Mouse (Mus musculus): Measurements from ENCODE around the gene Gm49366.
A peak's percentile ranks its signal among the peaks of the same experiment; 100 is the strongest.
"Not testable (repeated sequence)": the region's sequence is repeated elsewhere in the genome, so short reads cannot be mapped to it uniquely, and the experiment has no call there.

Gene Gm49366

DNA sequence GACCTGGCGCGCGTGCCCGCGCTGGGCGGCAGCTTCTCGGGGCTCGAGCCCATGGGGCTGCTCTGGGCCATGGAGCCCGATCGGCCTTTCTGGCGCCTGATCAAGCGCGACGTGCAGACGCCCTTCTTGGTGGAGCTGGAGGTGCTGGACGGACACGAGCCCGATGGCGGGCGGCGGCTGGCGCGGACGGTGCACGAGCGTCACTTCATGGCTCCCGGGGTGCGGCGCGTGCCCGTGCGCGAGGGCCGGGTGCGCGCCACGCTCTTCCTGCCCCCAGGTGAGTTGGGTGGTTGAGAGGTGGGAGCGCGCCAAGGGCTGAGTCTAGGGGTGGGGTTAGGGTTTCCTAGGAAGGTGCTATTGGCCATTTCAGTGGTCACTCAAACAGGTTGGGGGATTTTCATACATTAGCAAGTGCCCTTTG is at the start of gene Gm49366:
Gm49366 (plus strand) TSS at position 245 of the 421 bp plus-strand sequence.
- DNase-seq (ENCODE audit: low spot score): not testable (repeated sequence)

DNA sequence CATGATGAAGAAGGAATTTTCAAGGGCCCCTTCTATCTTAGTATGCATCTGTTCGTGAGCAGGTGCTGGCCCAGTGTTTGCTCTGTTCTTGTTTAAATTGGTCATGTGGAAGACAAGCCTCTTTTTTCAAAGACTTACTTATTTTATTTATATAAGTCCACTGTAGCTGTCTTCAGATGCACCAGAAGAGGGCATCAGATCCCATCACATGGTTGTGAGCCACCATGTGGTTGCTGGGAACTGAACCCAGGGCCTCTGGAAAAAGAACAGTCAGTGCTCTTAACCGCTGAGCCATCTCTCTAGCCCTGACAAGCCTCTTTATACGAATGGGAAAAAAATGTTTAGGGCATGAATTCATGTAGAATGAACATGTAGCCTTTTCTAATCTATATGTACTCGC is 49.4 kb upstream of the Gm49366 start:
- no peak for DNase-seq (ENCODE audit: low spot score)

DNA sequence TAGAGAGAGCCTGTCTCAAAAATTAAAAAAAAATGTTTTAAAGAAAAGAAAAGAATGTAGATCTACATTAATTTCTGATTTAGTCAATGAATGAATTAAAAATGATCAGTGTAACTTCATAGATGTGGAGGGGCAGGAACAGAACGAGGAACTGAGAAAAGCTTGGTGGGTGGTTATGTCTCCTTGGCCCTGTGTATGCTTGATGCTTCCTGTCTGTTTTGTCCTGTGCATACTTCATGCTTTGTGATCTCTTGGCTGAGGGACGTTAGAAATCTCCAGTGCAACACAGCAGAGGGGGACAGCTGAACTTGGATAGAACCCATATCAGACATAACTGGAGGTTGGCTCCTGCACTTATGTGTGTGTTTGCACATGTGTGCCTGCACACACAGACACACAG is 41.5 kb upstream of the Gm49366 start:
- DNase-seq (ENCODE audit: low spot score): no peak

DNA sequence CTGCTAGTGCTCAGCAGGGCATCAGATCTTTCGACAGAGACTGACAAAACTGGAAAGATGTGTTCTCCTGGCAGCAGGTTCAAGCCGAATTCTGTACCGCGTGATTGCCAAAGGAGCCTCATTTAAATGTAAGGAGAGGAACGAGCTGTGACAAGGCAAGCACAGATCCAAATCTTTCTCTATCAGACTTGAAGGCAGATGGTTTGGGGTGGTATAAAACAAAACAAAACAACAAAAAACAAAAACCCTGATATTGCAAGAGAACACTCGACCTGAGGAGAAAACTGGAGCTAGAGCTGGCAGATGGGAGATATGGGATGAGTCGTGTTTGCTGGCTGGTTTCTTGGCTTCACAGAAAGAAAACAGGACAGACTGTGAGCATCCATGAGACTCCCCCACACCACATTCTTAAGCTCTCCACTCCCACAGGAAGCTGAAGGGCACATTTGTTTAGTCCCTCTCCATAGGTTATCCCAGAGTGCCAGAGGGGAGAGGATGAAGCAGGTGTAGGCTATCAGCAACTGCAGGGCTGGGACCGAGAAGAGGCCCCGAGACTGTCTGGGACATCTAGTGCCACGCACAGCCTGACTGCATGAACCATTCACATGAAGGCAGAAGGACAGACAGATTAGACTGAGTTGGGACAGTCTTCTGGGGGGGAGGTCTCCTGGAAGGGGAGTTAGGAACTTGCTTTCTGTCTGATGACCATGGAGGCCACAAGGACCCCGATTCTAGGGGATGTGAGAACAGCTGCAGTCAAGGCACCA is 40.2 kb upstream of the Gm49366 start:
- no peak for DNase-seq (ENCODE audit: low spot score)

DNA sequence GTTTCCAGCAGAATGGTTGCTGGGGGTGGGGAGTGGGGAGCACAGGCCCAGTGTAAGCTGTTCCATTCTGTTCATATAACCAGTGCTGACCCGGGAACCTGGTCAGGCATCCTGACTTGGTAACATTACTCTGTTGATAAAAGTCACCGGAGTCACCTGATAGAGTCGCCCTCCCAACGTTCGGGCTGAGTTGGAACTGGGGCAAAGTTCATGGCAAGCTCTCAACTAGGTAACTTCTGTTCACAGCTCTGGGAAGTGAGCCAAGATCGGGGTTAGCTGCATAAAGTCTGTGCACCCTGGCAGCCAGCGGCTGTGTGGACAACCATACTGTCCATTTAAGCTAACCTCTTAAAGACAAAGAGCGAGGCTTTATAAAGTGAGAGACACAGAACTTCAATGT is 39.5 kb upstream of the Gm49366 start:
- not testable (repeated sequence) for DNase-seq (ENCODE audit: low spot score)

DNA sequence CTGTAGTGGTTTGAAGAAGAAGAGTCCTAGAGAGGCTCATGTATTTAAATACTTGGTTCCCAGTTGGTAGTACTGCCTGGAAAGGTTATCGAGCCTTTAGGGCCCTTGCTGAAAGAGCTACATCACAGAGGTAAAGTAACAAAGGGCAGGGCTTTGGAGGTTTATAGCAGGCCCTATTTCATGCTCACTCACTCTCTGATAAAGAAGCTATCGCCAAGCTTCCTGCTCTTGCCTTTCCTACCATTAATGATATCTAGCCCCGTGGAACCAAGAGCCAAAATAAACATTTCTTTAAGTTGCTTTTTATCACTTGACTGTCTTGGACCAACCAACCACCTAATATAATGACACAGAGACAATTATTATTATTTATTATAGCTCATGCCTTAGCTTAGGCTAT is 38.3 kb upstream of the Gm49366 start:
- no peak for DNase-seq (ENCODE audit: low spot score)

DNA sequence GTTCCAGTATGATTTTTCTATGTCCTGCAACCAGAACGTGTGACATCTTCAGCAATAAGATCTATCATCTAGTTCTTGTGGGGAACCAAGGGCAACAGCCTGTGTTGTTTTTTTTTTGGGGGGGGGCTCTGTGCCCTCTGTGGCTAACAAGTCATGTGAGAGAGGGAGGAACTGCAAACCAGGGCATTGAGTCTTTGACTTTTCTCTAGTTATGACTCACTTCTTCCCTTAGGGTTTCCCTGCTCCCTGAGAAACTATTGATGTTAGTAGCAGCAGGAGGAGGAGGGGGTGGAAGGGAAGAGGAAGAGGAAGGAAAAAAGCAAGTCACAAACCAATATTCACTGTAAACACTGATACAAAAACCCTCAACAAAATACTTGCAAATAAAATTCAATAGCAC is 34.9 kb upstream of the Gm49366 start:
- no peak for DNase-seq (ENCODE audit: low spot score)

DNA sequence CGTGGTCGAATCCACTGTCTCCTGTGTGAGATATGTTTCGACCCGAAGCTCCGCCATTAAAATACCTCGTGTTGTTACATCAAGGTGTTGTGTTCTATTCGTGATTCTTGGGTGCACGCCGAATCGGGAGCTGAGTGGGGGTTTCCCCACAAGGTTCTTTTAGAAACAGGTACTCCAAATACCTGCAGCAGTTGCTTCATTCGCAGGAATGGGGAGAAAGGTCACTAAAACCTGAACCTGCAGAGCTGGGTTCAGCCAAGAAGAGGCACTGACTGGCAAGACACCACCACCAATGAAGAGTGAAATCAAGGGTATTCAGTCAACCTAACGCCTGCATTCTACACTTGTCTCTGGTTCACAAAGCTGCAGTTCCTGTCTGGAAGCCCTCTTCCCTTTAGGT is 30.5 kb upstream of the Gm49366 start:
- DNase-seq (ENCODE audit: low spot score): no peak

DNA sequence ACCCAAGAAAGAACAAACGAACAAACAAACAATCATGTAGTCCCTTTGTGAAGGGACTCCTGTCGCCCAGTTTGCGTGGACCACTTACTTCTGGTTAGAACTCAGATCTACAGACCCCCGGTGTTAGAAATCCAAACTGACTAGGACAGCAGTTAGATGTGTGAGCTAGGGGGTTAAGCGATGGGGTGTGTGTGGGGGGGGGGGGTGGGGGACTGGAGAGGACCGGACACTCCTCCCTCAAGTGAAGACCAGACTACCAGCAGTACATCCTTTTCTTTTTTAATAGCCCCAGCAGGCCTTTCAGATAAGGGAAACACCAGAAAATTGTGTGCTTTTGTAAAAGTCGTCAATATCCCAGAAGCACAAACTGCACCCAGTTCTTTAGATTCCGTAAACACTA is 30.0 kb upstream of the Gm49366 start:
- no peak for DNase-seq (ENCODE audit: low spot score)

DNA sequence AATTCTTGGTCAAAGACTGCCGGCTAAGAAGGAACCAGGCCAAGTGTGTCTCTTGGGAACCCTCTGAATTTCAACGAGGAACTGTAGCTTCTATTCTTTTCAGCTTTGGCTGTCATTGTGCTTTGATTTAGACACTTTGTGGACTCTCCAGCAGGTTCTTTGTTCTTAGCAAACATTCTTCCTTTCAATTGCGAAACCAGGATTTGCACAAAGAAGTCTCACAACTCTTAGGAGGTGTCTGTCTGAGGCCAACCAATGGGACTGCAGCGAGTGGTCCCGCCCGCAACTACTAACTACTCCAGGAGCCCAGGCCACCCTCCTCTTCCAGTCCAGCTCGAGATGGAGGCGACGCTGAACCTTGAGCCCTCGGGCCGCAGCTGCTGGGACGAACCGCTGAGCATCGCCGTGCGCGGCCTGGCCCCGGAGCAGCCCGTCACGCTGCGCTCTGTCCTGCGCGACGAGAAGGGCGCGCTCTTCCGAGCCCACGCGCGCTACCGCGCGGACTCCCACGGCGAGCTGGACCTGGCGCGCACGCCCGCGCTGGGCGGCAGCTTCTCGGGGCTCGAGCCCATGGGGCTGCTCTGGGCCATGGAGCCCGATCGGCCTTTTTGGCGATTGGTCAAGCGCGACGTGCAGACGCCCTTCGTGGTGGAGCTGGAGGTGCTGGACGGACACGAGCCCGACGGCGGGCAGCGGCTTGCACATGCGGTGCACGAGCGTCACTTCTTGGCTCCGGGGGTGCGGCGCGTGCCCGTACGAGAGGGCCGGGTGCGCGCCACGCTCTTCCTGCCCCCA is 29.4 kb upstream of the Gm49366 start, which contains the start of gene Acot1:
Acot1 (plus strand) TSS at position 320 of the 795 bp plus-strand sequence.
- not testable (repeated sequence) for DNase-seq (ENCODE audit: low spot score)

DNA sequence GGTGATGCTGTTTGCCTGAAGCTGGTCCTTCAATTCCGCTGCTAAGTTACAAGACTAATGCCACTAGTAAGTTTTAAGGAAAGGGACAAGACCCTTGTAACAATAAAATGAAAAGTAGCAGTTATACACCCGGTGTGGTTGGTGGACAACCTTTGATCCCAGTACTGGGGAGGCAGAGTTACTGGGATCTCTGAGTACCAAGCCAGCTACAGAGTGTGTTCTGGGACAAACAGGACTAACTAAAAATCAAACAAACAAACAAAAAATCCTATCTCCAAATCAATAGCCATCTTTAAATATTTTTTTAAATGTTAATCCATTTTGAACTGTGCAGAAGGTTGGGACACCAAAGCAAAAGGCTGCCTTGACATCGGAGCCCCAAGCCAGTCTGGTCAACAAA is 28.5 kb upstream of the Gm49366 start:
- no peak for DNase-seq (ENCODE audit: low spot score)

DNA sequence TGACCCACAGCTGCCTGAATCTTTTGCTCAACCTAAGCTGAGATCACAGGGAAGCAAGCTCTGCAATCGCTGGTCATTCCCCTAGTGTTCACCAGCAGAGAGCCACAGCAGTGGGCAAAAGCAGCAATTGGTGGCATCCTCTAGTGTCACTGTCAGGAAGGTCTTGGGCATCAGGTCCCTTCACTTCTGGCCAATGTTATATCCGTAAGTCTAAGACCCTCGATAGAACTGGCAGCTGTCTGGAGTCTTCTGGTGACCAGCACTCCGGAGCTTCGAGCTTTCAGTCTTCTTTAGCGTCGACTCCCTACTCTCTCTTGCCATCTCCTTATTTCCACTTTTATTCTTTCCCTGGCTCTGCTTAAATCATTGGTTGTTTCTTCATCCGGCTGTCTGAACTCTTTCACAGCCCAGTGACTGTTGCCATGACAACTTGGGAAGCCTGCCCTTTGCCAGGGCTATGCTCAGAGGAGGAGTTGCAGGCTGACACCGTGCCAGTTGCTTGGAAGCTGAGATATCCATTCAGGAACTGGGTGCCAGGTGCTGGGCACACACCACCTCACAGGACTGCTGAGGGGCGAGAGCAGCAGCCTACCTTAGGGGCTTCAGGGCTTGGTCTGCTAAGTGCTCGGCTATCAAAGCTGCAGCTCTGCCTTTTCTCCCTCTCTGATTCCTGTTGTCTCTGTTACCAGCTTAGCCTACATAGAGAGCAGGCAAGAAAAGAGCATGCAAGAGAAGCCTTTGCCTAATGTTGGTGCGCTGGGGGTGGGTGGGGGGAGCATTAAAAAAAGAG is 27.3 kb upstream of the Gm49366 start:
- no peak for DNase-seq (ENCODE audit: low spot score)

DNA sequence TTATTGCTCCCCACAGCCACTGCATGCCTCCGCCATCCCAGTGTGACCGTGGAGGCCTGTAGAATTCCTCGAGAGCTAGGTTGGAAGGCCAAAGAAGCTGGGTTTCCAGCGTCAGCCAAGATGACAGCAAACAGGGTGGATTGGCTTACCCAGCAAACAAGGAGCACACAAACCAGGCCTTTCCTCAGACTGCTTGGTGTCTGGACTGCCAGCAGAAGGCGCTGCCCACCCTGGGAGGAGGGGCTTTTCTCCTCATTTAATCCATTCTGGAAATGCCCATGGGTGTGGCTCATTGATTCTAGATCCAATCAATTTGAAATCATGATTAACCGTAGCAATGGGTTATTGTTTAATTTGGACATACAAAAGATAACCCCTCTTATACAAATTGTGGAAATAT is 25.6 kb upstream of the Gm49366 start:
- DNase-seq (ENCODE audit: low spot score): no peak

DNA sequence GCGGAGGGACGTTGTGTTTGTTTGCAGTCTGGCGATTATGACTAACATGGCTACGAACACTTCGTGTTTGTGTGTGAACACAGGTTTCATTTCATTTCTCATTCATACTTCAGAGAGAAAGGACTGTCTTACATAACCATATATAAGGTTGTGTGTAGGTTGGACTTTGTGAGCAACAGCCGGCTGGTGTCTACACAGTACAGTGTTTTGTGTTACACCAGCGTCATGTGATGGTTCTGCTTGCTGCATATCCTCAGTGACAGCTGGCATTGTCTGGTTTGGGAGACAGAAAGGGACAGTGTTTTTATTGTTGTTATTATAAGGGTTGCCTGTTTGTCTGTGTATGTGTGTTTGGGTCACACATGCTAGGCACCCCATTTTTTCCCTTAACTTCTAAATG is 25.0 kb upstream of the Gm49366 start:
- DNase-seq (ENCODE audit: low spot score): no peak

DNA sequence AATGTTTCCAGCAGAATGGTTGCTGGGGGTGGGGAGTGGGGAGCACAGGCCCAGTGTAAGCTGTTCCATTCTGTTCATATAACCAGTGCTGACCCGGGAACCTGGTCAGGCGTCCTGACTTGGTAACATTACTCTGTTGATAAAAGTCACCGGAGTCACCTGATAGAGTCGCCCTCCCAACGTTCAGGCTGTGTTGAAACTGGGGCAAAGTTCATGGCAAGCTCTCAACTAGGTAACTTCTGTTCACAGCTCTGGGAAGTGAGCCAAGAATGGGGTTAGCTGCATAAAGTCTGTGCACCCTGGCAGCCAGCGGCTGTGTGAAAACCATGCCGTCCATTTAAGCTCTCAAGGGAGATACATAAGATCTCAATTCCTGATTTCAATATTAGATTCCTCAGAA is 18.2 kb upstream of the Gm49366 start:
- DNase-seq (ENCODE audit: low spot score): not testable (repeated sequence)

DNA sequence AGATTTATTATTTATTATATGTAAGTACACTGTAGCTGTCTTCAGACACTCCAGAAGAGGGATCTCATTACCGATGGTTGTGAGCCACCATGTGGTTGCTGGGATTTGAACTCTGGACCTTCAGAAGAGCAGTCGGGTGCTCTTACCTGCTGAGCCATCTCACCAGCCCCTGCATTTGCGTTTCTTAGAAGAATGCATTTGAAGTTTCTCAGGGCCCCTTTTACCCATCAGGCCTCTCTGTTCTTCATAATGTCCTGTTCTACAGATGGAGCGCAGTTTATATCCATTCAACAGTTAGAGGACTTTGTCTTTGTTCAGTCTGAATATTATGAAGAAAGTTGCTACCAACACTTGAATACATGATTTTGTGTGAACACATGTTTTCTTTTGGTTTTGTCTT is 16.5 kb upstream of the Gm49366 start:
- not testable (repeated sequence) for DNase-seq (ENCODE audit: low spot score)

DNA sequence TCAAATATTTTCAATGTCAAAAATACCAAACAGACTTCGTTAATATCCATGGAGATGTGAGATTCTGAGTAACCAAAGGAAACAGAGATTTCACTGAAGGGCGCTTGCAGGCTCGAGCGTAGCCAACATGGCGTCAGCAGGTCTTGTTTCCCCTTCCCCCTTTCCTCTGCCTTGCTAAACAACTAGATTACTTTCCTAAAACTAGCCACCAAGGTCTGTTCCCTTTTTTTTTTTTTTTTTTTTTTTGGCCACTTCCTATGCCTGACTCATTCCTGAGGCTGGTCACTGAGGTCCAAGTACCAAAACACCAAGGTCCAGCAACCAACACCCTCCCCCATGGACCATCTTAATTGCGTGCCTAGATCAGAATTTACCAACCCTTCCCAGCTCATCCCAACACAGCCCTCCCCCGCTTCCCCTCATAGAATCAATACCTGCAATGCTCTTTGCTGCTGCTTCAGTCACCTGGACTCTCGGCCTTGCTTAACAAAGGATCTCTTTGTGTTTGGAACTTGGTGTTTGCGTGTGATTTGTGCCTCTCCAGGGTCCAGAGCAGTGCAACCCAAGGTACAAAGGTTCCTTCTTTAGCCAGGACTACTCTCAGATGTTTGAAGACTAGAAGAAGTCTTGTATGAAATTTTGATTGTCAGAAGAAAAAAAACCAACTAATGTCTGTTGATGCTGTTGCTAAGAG is 15.5 kb upstream of the Gm49366 start:
- no peak for DNase-seq (ENCODE audit: low spot score)

DNA sequence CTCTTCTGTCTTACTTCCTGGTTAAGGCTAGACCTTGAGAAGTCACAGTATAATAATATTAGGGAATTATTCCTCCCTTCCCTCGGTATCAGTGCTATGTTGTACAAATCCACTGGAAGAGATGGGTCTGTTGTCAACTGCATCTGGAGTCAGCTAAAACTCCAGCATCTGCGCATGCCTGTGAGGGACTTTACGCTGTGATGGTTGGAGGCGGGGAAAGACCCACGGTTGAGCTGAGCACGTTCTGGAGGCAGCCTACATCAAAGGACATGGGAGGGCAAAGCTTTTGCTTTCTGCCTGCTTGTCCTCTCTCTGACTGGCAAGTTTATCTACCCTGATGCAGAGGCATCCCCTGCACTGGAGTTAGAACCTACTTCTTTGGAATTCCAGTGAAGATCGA is 12.8 kb upstream of the Gm49366 start:
- DNase-seq (ENCODE audit: low spot score): no peak

DNA sequence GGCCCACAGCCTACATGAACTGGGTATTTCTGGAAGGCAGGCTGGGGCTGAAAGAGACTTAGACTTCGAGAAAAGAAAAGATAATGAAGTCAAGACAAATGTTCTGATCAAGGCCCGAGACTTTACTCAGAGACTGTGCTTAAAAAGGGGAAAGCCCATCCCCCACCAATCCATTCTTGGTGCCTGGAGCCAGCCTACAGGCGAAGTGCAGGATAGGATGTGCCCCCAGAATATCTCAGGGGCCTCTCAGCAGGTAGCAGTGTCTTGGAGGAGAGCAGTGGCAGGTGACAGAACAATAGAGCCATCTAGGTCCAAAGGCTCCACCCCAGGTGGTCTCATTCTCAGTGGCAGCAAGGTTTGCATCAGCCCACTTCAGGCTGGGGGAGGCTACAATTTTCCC is 10.4 kb upstream of the Gm49366 start:
- not testable (repeated sequence) for DNase-seq (ENCODE audit: low spot score)

DNA sequence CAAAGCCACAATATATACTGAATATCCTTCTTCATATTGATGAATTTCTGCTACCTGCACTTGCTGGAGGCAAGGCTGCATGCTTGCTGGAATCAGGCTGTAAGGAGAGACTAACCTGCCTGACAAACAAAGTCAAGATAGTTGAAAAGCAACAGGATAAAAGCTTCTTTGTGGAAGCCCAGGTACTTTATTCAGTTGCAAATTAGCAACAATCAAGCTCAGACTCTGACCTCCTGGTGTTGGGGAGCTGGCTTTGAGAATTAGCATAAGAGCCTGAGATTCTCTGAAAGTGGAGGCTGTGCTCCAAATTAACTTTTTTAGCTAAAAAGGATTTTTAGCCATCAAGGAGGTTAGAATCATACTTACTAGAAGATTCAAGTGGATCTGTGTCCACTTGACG is 9.7 kb upstream of the Gm49366 start:
- not testable (repeated sequence) for DNase-seq (ENCODE audit: low spot score)

DNA sequence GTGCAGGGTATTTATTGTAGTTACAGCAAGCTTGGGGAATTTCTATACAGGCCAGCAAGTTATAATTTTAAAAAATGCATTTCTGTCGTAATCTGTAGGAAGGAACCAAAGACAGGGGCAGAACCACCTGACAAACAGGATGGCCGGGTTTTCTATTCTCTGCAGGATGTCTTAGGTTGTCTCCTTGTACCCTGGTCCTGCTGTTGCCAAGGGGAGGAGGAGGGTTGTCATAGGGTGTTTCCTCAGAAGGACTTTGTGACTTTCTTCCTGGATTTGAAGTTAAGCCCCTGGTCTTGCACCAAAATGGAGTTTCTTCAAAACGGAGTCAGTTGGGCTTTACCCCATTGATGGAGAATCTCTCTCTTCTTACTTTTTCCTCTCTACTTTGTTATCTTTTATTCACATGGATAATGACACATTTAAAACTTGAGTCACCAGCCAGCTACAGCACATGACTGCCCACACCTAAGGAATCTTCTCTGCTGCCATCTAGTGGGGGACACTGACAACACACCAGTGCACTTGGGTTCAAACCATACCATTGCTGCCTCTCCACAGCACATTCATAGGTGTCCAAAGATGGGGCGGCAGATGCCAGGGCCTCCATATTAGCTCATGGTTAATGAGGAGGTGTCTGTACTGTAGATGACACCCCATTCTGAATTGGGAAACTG is 7.9 kb upstream of the Gm49366 start:
- peak; percentile 65 for DNase-seq (ENCODE audit: low spot score)
